Mouse (Mus musculus) erythroblast, embryonic 14.5 days (primary cell): Measurements from ENCODE around the gene Fanca. TPM values are rescaled to one million over a fixed set of nuclear protein-coding genes. Genes with fewer than 3 reads are reported as not detected.
"Not testable (repeated sequence)": the region's sequence is repeated elsewhere in the genome, so short reads cannot be mapped to it uniquely, and the experiment has no call there.

ENCODE experiments used
- H3K27me3 ChIP-seq: 2 replicates; pipeline ENCODE4 v1.6.1; 2012; ENCODE audit warnings: inconsistent platforms; ENCODE audit not compliant: control insufficient read depth
- H3K36me3 ChIP-seq: 2 replicates; pipeline ENCODE4 v1.6.1; 2012; ENCODE audit warnings: mild to moderate bottlenecking, inconsistent platforms; ENCODE audit not compliant: control insufficient read depth
- H3K4me1 ChIP-seq: 2 replicates; pipeline ENCODE4 v1.6.1; 2012; ENCODE audit warnings: inconsistent platforms; ENCODE audit not compliant: control insufficient read depth
- H3K4me3 ChIP-seq: replicated peaks from 2 replicates; pipeline ENCODE3; 2012; ENCODE audit warnings: moderate library complexity, mild to moderate bottlenecking, inconsistent platforms
- H3K9me3 ChIP-seq: 2 replicates; pipeline ENCODE4 v1.6.1; 2012; ENCODE audit warnings: low read length, inconsistent platforms, mixed read lengths; ENCODE audit not compliant: control insufficient read depth
- GATA1 ChIP-seq: IDR thresholded peaks from 2 replicates; pipeline ENCODE4 v1.6.1; 2012; ENCODE audit warnings: low read length, inconsistent platforms, mixed read lengths
- TAL1 ChIP-seq: IDR thresholded peaks from 3 replicates; pipeline ENCODE4 v1.6.1; 2012; ENCODE audit warnings: low read length, inconsistent platforms, mixed read lengths
- polyA plus RNA-seq: library from polyadenylated mRNA; stranded (reverse); fragments of >175 nt; gene quantifications from 2 replicates; pipeline ENCODE4 v1.2.3, GENCODE M21; 2012

Gene Fanca
- polyA plus RNA-seq, 1 experiment, result 9.7 TPM

DNA sequence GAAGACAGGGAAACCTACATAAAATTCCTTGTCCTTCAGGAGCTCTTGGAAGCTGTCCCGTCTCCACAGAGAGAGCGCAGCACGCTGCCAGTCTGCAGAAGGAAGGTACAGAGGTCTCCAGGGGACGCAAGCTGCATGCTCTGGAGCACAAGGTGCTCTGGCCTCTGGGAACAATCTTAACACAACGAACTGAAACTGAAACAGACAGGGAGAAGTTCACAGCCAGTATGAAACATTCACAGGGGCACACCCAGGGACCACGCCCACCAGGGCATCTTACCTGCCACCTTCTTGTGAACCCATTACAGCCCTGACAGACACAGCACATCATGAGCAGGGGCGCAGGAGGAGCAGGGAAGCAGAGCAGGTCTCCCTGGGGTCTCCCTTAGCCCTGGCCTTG lies 34.4 kb downstream of the Fanca start:
- H3K36me3 ChIP-seq, result peaks cover 78% of the 10 kb centered on the region
- H3K4me1 ChIP-seq, result peaks cover 4% of the 10 kb centered on the region
- H3K27me3 ChIP-seq, result no peaks in the 10 kb centered on the region
- no peaks in the 10 kb centered on the region for H3K9me3 ChIP-seq
- TF ChIP-seq TAL1 (no peak), GATA1 (no peak)
- no peak overlapping the region for H3K4me3 ChIP-seq

DNA sequence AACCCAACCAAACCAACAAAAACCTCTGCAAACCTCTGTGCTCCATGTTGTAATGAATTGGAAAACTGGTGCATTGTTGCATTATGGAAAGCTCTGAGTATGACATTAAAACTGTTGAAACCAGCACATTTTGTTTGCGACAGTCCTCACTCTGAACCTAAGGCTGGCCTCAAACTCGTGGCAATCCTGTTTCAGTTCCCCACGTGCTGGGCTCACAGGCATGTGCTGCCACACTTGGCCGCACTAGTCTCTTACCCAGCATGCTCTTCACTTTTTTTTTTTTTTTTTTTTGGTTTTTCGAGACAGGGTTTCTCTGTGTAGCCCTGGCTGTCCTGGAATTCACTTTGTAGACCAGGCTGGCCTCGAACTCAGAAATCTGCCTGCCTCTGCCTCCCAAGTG lies 35.4 kb downstream of the Fanca start:
- H3K27me3 ChIP-seq, H3K4me1 ChIP-seq: not testable (repeated sequence)
- peaks cover 78% of the 10 kb centered on the region for H3K36me3 ChIP-seq

DNA sequence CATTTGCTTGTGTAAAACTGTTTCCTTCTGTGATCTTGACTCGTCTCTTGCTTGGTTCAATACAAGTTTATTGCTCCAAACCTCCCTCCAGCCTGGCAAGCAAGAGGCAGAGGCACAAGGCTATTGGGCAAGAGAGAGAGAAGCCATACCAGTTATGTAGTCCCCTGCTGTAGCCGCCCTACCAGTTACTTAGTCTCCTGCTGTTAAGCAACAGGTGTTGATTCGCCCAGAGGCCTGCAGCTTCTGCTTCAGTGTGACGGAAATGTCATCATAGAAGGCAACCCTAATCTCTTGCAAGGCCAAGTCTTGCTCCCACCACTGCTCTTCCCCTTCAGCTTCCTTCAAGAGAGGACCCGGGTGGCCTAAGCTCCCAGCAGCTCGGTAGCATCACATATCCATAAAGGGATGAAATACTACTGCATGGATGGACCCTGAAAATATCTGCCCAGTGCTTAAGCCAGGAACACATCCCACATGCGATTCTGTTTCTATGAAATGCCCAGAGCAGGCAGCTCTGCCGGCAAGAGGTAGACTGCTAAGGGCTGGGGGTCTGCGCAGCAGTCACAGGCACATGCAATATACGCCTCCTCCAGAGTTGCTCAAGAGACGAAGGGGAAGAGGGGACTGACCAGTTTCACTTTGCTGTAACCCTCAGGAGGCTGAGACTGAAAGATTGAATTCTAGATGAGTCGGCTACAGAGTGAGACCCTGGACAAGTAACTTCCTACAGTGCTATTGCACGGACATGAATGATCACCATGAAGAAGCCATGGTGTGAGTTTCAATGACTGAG lies 37.9 kb downstream of the Fanca start:
- no peaks in the 10 kb centered on the region for H3K9me3 ChIP-seq
- peaks cover 4% of the 10 kb centered on the region for H3K4me1 ChIP-seq
- no peak overlapping the region for H3K4me3 ChIP-seq
- no peaks in the 10 kb centered on the region for H3K27me3 ChIP-seq
- peaks cover 79% of the 10 kb centered on the region for H3K36me3 ChIP-seq
- no peak for TF ChIP-seq GATA1
- no peak for TF ChIP-seq TAL1

More for the DNA sequence above, 35.4 kb downstream of the Fanca start:
- H3K4me3 ChIP-seq, H3K9me3 ChIP-seq: not testable (repeated sequence)

DNA sequence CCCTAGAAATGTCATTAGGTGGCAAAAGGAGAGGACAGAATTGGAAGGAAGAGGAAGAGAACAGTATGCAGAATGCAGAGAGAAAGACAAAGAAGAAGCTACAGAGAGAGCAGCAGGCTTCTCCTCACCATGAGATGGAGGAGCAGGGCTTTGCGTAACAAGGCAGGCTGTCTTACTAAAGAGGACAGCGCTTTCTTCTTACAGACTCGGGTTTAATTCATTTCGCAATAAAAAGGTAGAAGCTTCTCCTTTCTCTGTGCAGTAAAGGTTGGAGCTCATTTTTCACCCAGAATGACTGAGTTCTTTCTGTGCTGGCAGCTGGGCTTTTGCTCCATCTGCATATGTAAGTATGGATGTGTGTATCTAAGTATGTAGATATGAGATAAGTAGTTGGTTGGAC lies 38.5 kb downstream of the Fanca start:
- Histone ChIP-seq H3K9me3 (no peaks in the 10 kb centered on the region), H3K4me3 (no peak overlapping the region), H3K36me3 (peaks cover 86% of the 10 kb centered on the region), H3K27me3 (no peaks in the 10 kb centered on the region), H3K4me1 (peaks cover 4% of the 10 kb centered on the region)
- TF ChIP-seq TAL1 (no peak), GATA1 (no peak)

DNA sequence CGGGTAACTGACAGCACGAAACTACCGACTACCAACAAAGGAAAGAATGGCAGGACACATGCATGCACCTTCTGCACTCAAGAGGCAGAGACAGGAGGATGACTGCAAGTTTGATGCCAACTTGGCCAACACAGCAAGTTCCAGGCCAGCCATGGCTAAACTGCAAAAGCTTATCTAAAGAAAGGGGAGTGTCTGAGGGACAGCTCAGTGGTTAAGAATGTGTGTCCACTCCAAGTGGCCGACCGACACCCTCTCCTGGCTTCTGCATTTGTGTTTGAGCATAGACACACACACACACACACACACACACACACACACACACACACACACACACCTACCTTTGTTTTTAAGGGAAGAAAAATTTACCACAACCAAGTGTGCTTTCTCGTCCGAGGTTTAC lies 39.9 kb downstream of the Fanca start:
- Histone ChIP-seq H3K36me3 (peaks cover 89% of the 10 kb centered on the region), H3K4me3 (no peak overlapping the region), H3K9me3 (no peaks in the 10 kb centered on the region), H3K27me3 (no peaks in the 10 kb centered on the region), H3K4me1 (no peaks in the 10 kb centered on the region)
- no peak for TF ChIP-seq GATA1
- no peak for TF ChIP-seq TAL1

DNA sequence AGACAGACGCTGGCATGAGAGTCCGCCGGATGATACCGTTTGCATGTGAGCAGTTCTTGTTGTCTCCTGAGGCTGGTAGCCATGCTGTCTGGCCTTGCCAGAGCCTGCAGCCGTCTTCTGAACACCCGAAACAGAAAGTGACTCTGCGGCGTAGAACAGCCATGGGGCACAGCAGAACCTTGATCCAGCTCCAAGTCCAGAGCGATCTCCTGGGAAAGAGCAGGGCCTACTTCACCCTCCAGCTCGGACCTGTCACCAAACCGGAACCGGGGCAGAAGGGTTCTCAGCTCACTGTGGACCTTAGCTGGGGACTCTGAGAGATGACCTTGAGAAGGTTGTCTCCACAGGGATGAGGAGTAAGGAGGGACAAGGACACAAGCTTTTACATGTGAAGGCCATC lies 43.3 kb downstream of the Fanca start:
- H3K36me3 ChIP-seq, result peaks cover 93% of the 10 kb centered on the region
- no peaks in the 10 kb centered on the region for H3K27me3 ChIP-seq
- no peaks in the 10 kb centered on the region for H3K9me3 ChIP-seq
- H3K4me1 ChIP-seq, result no peaks in the 10 kb centered on the region
- no peak overlapping the region for H3K4me3 ChIP-seq
- TF ChIP-seq TAL1 (no peak), GATA1 (no peak)

DNA sequence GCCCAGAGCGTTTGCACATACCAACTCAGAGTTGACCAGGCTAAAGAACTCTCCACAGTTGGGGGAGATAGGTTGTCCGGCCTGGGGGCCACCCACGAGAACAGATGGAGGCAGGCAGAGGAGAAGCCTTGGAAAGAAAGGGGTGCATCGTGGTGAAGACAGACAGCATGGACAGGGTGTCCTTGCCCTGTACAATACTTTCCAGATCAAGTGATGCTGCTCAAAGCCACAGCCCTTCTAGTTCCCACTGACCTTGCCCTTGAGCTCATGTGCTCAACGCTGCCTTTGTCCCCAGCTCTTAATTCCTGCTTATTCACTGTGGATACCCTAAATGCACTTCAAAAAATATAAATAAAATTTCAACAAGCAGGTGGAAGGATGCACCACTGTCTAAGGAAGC lies 43.9 kb downstream of the Fanca start:
- Histone ChIP-seq H3K4me3 (no peak overlapping the region), H3K36me3 (peaks cover 93% of the 10 kb centered on the region), H3K4me1 (no peaks in the 10 kb centered on the region), H3K27me3 (no peaks in the 10 kb centered on the region), H3K9me3 (no peaks in the 10 kb centered on the region)
- TF ChIP-seq TAL1 (no peak), GATA1 (no peak)

DNA sequence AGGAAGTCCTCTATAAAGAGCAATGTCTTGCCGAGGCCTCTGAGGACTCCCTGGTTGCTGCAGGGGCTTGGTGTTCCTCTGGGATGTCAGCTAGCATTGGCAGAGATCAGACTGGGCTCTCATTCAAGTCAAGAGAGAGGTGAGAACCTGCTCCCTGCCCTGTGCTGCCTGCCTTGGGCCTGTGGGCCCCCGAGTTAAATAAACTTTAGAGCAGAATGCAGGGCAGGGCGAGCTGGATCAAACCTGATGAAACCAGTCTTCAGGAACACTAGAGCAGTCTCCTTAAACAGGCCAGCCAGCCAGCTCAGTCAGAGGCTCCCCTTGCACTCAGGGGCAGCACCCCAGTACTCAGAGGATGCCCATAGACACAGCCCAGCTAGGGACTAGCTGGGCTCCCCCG lies 46.5 kb downstream of the Fanca start:
- Histone ChIP-seq H3K36me3 (peaks cover 98% of the 10 kb centered on the region), H3K4me3 (no peak overlapping the region)
- TF ChIP-seq GATA1 (no peak), TAL1 (no peak)

DNA sequence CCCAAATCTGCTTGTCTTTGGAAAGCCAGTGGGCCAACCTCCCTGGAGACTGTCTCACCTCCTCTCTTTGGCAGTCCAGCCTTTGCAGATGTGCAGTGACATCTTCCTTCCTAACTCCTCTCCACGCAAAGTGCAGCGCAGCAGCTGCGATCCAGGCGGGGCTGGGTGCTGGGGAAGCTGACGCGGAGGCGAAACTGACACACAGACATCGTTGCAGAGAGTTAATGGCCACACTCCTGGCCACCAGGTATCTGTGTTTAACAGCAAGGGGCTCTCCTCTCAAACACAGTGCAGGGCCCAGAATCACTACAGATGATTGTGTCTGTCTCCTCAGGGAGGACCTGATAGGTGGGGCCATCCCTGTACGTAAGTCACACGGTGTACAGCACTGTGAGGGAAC lies 47.2 kb downstream of the Fanca start:
- Histone ChIP-seq H3K27me3 (no peaks in the 10 kb centered on the region), H3K4me1 (no peaks in the 10 kb centered on the region), H3K9me3 (no peaks in the 10 kb centered on the region), H3K36me3 (peaks cover 98% of the 10 kb centered on the region), H3K4me3 (no peak overlapping the region)
- TF ChIP-seq GATA1 (no peak), TAL1 (no peak)

More for the DNA sequence above, 46.5 kb downstream of the Fanca start:
- Histone ChIP-seq H3K4me1 (no peaks in the 10 kb centered on the region), H3K9me3 (no peaks in the 10 kb centered on the region), H3K27me3 (no peaks in the 10 kb centered on the region)

DNA sequence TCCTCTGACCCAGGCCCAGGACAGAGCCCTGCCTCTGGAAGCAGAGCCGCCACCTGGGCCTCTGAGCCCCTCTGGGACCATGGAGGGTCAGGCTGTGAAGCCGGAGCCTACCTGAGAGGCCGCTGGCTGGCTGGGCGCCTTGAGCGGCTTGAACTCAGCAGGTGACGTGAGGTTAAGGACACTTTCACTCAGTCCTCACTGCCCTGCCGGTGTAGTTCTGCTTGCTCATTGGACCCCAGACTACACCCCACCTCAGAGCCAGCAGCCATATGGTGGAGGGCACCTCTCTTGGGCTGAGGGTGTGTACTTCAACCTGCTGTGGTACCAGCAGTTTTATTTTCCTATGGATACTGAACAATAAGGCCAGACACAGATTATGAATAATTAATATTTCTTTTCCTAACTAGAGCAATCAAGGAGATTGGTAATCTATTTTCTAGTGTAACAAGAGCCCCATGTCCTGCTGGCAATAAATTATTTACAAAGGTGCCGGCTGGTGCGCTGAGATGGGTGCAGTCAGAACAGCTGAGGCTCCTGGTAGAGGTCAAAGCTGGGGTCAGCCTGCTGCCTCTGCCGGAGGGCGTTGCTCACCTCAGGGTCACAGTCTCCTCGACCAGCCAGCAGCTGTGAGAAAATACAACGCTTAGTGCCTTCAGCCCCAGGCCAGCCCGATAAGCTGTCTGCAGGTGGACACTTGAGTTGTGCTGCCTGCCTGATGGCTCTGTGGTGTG lies 50.3 kb downstream of the Fanca start:
- peaks cover 99% of the 10 kb centered on the region for H3K36me3 ChIP-seq
- H3K27me3 ChIP-seq, result no peaks in the 10 kb centered on the region
- no peak overlapping the region for H3K4me3 ChIP-seq
- H3K4me1 ChIP-seq, result no peaks in the 10 kb centered on the region
- H3K9me3 ChIP-seq, result no peaks in the 10 kb centered on the region
- TF ChIP-seq GATA1, result no peak
- TF ChIP-seq TAL1, result no peak

DNA sequence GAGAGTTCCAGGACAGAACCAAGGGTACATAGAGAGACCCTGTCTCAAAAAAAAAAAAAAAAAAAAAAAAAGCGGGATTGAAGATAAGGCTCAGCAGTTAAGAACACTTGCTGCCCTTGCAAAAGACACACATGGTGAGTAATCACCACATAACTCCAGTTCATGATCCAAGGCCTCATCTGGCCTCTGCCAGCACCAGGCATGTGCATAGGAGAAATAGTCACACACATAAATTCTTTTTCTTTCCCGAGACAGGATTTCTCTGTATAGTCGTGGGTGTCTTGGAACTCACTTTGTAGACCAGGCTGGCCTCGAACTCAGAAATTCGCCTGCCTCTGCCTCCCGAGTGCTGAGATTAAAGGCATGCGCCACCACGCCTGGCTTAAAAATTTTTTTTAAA lies 60.8 kb downstream of the Fanca start:
- Histone ChIP-seq H3K36me3 (peaks cover 61% of the 10 kb centered on the region), H3K4me1 (peaks cover 36% of the 10 kb centered on the region)
- not testable (repeated sequence) for H3K4me3 ChIP-seq, H3K9me3 ChIP-seq, H3K27me3 ChIP-seq
